In genomic region chr2:163783901-163784300, GRCm38 (mm10) we compare ENCODE assay signal across 17 mouse cellular contexts. TPM values are rescaled to one million over a fixed set of nuclear protein-coding genes. Genes with fewer than 3 reads are reported as not detected.
"Had no signal": no experiment of that assay in that cellular context is flagged by ENCODE, and none has a peak within 500 bp of the region (broad histone marks: within the 10 kb centered on the region; RNA-seq: fewer than 3 reads in every experiment).

No protein-coding gene starts in this region.

- H3K9ac ChIP-seq: liver, embryonic 13.5 days; neural tube, embryonic 12.5 days; neural tube, embryonic 15.5 days; stomach, embryonic 15.5 days had no signal

- H3K9me3 ChIP-seq: liver, embryonic 13.5 days; midbrain, embryonic 10.5 days; neural tube, embryonic 12.5 days; neural tube, embryonic 15.5 days; stomach, embryonic 15.5 days had no signal

- H3K4me2 ChIP-seq: liver, embryonic 13.5 days; neural tube, embryonic 12.5 days; neural tube, embryonic 15.5 days; stomach, embryonic 15.5 days had no signal

- H3K27me3 ChIP-seq: liver, embryonic 13.5 days; neural tube, embryonic 12.5 days; neural tube, embryonic 15.5 days; stomach, embryonic 15.5 days had no signal

- H3K4me3 ChIP-seq: left cerebral cortex, adult 2 months; liver, embryonic 13.5 days; midbrain, embryonic 10.5 days; neural tube, embryonic 12.5 days; neural tube, embryonic 15.5 days; stomach, embryonic 15.5 days had no signal

- H3K36me3 ChIP-seq: liver, embryonic 13.5 days; midbrain, embryonic 10.5 days; neural tube, embryonic 12.5 days; neural tube, embryonic 15.5 days; stomach, embryonic 15.5 days had no signal

- H3K27ac ChIP-seq: left cerebral cortex, adult 2 months; liver, embryonic 13.5 days; midbrain, embryonic 10.5 days; neural tube, embryonic 12.5 days; neural tube, embryonic 15.5 days; stomach, embryonic 15.5 days had no signal

- H3K4me1 ChIP-seq: neural tube, embryonic 12.5 days; neural tube, embryonic 15.5 days; stomach, embryonic 15.5 days had no signal

- DNase-seq: kidney, postnatal 10 days; kidney, postnatal 36 days; layer of hippocampus, postnatal 36 days; liver, embryonic 13.5 days; lung, adult 2 months; lung, postnatal 14 days; lung, postnatal 4 days; midbrain, embryonic 14.5 days; right cerebral cortex, adult 18-20 months; right cerebral cortex, postnatal 25 days; spleen, adult 18-20 months; thymus, postnatal 25 days had no signal

RNA-seq across cellular contexts. Expression of gene Ccn5, which starts 36.8 kb away (rescaled TPM):
- polyA plus RNA-seq: stomach, embryonic 15.5 days had no signal
